Mouse (Mus musculus) neural tube, embryonic 12.5 days (tissue): ENCODE results near the gene Angpt4. TPM values are rescaled to one million over a fixed set of nuclear protein-coding genes. Genes with fewer than 3 reads are reported as not detected.

ENCODE experiments used
- ATAC-seq: fragments of 200-750 bp; cut with Nextera tagmentation; 2 replicates; pipeline ENCODE4 v1.8.0; 2017; ENCODE audit warnings: low read depth, mild to moderate bottlenecking, moderate TSS enrichment, moderate library complexity; ENCODE audit not compliant: low FRiP score
- H3K27ac ChIP-seq: fragments of 300-500 bp; sonication (generic); 2 replicates; pipeline ENCODE4 v1.5.1; 2016
- H3K27me3 ChIP-seq: fragments of 300-500 bp; sonication (generic); replicated peaks from 2 replicates; pipeline ENCODE4 v1.6.1; 2016; ENCODE audit warnings: mild to moderate bottlenecking
- H3K36me3 ChIP-seq: fragments of 300-500 bp; sonication (generic); 2 replicates; pipeline ENCODE4 v1.6.1; 2016; ENCODE audit warnings: mild to moderate bottlenecking
- H3K4me1 ChIP-seq: fragments of 300-500 bp; sonication (generic); 2 replicates; pipeline ENCODE4 v1.6.1; 2016
- H3K4me2 ChIP-seq: fragments of 300-500 bp; sonication (generic); replicated peaks from 2 replicates; pipeline ENCODE4 v1.6.1; 2016; ENCODE audit warnings: mild to moderate bottlenecking
- H3K4me3 ChIP-seq: fragments of 300-500 bp; sonication (generic); 2 replicates; pipeline ENCODE4 v1.5.1; 2016
- H3K9ac ChIP-seq: fragments of 300-500 bp; sonication (generic); 2 replicates; pipeline ENCODE4 v1.6.1; 2016; ENCODE audit warnings: mild to moderate bottlenecking
- H3K9me3 ChIP-seq: fragments of 300-500 bp; sonication (generic); 2 replicates; pipeline ENCODE4 v1.6.1; 2016; ENCODE audit warnings: mild to moderate bottlenecking
- WGBS: fragments of 180-500 bp; shearing (Covaris S2); methylation state at CpG from one replicate; pipeline ENCODE4 v1.1.7; 2016; 5-methylcytosine and 5-hydroxymethylcytosine counted together
- polyA plus RNA-seq: library from polyadenylated mRNA; unstranded; fragments of >200 nt; fragmentation: Nextera tagmentation; extraction: Ambion mirVana; gene quantifications from 2 replicates; pipeline ENCODE4 v1.2.1, GENCODE M21; 2016

Gene Angpt4
- 0.39 and 0.84 TPM in 2 replicates for polyA plus RNA-seq

GRCm38 (mm10) chr2:151910919-151911500 lies at the start of gene Angpt4:
TSS of gene Angpt4 (plus strand) at chr2:151911210.
- peaks cover 14% of the 10 kb centered on the region for H3K4me1 ChIP-seq
- ATAC-seq, result no peak
- no peaks in the 10 kb centered on the region for H3K9me3 ChIP-seq
- no peak within 1 kb of the TSS for H3K4me3 ChIP-seq
- no peak within 1 kb of the TSS for H3K4me2 ChIP-seq
- no peak within 1 kb of the TSS for H3K9ac ChIP-seq
- no peak within 1 kb of the TSS for H3K27ac ChIP-seq
- no peaks in the 10 kb centered on the region for H3K27me3 ChIP-seq
- 69% methylated on average over 13 of the region's 13 CpGs for WGBS
- H3K36me3 ChIP-seq, result no peaks in the 10 kb centered on the region

- ATAC-seq, result no peak
- no peaks in the 10 kb centered on the region for H3K27me3 ChIP-seq
- 52% methylated on average over 5 of the region's 5 CpGs for WGBS
- no peak overlapping the region for H3K4me2 ChIP-seq
- no peak overlapping the region for H3K9ac ChIP-seq
- no peak overlapping the region for H3K27ac ChIP-seq
- no peaks in the 10 kb centered on the region for H3K4me1 ChIP-seq
- no peaks in the 10 kb centered on the region for H3K36me3 ChIP-seq
- H3K4me3 ChIP-seq, result no peak overlapping the region
- no peaks in the 10 kb centered on the region for H3K9me3 ChIP-seq
Measured at GRCm38 (mm10) chr2:151862257-151862810, 48.7 kb upstream of the Angpt4 start.

GRCm38 (mm10) chr2:151864941-151865340 lies 46.1 kb upstream of the Angpt4 start:
- H3K4me3 ChIP-seq, result no peak overlapping the region
- WGBS, result 91% methylated on average over 6 of the region's 6 CpGs
- no peak for ATAC-seq
- H3K9me3 ChIP-seq, result no peaks in the 10 kb centered on the region
- no peak overlapping the region for H3K27ac ChIP-seq
- H3K4me2 ChIP-seq, result no peak overlapping the region
- H3K36me3 ChIP-seq, result no peaks in the 10 kb centered on the region
- no peaks in the 10 kb centered on the region for H3K27me3 ChIP-seq
- no peak overlapping the region for H3K9ac ChIP-seq
- H3K4me1 ChIP-seq, result no peaks in the 10 kb centered on the region

DNA sequence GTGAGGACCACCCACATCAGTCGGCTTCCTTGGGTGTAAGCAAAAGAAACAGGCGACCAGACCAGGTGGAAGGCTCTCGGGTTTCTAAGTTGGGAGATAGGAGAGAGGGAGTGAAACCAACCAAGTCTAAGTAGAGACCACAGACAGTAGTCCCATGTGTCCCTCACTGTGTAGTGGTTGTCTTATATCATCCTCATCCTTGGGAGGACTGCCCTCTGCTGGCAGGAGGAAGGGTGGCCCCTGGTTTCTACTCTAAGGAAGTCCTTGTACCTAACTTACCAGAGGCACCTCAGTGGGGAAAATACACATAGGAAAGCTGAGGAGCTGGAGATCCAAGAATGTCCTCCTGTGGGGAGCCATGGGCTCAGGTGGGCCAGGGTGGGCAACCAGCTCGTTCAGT lies 44.5 kb upstream of the Angpt4 start:
- Histone ChIP-seq H3K27ac (no peak overlapping the region), H3K9me3 (no peaks in the 10 kb centered on the region), H3K4me1 (no peaks in the 10 kb centered on the region), H3K36me3 (no peaks in the 10 kb centered on the region), H3K27me3 (no peaks in the 10 kb centered on the region), H3K4me3 (no peak overlapping the region), H3K4me2 (no peak overlapping the region), H3K9ac (no peak overlapping the region)
- WGBS, result 38% methylated on average over 4 of the region's 4 CpGs
- ATAC-seq, result peak; percentile 70

GRCm38 (mm10) chr2:151868196-151868595 lies 42.8 kb upstream of the Angpt4 start:
- no peaks in the 10 kb centered on the region for H3K4me1 ChIP-seq
- no peaks in the 10 kb centered on the region for H3K9me3 ChIP-seq
- H3K27ac ChIP-seq, result no peak overlapping the region
- no peak for ATAC-seq
- no peak overlapping the region for H3K4me2 ChIP-seq
- H3K9ac ChIP-seq, result no peak overlapping the region
- no peaks in the 10 kb centered on the region for H3K36me3 ChIP-seq
- 0 out of 2 replicates have a peak, but pooled peaks cover 3% of the 10 kb centered on the region for H3K27me3 ChIP-seq
- WGBS, result 90% methylated on average over 8 of the region's 8 CpGs
- no peak overlapping the region for H3K4me3 ChIP-seq

DNA sequence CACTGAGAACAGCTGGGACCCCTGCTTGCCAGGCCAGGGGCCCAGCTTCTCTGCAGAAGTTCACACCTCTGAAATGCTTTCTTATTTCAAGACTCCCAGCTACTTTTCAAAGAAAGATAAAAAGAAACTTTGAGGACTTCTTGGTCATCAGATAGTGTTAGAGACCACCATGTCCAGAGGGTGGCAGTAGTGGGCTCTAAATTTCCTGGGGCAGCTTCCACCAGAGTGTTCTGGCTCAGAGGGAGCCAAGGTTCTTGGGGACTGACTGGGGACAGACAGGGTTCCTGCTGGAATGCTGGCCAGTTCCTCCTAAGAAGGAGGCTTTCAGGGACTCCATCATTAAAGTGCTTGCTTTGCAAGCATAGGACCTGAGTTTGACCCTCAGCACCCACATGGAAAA lies 36.5 kb upstream of the Angpt4 start:
- H3K27ac ChIP-seq, result no peak overlapping the region
- H3K4me1 ChIP-seq, result no peaks in the 10 kb centered on the region
- 0 out of 2 replicates have a peak, but pooled peaks cover 3% of the 10 kb centered on the region for H3K27me3 ChIP-seq

GRCm38 (mm10) chr2:151876012-151876485 lies 35.0 kb upstream of the Angpt4 start:
- Histone ChIP-seq H3K9me3 (no peaks in the 10 kb centered on the region), H3K27ac (no peak overlapping the region), H3K4me2 (no peak overlapping the region), H3K27me3 (0 out of 2 replicates have a peak, but pooled peaks cover 3% of the 10 kb centered on the region), H3K4me3 (no peak overlapping the region), H3K9ac (no peak overlapping the region), H3K4me1 (no peaks in the 10 kb centered on the region), H3K36me3 (no peaks in the 10 kb centered on the region)
- WGBS, result 15% methylated on average over 8 of the region's 8 CpGs
- peak; percentile 58 for ATAC-seq

More for the DNA sequence above, 36.5 kb upstream of the Angpt4 start:
- Histone ChIP-seq H3K36me3 (no peaks in the 10 kb centered on the region), H3K9me3 (no peaks in the 10 kb centered on the region), H3K9ac (no peak overlapping the region), H3K4me3 (no peak overlapping the region), H3K4me2 (no peak overlapping the region)
- no peak for ATAC-seq

DNA sequence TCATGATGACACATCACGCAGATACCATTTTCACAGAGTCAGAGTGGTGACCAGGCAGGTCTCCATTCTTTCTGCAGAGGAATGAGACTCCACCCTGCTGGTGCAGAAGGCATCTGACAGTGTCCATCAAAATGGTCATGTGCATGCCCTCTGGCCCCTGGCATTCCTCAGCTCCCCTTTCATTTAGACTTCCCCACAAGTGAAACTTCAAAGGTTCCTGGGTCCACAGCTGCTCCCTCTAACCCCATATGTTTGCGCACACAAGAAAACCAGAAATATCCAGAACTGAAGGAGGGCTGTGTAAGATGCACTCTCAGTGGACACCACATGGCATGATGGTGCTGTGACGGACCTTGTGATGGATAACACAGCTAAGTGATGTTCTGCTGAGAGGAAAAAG lies 32.4 kb upstream of the Angpt4 start:
- Histone ChIP-seq H3K4me1 (no peaks in the 10 kb centered on the region), H3K9me3 (no peaks in the 10 kb centered on the region), H3K27me3 (no peaks in the 10 kb centered on the region), H3K36me3 (no peaks in the 10 kb centered on the region), H3K27ac (no peak overlapping the region), H3K4me3 (no peak overlapping the region), H3K4me2 (no peak overlapping the region), H3K9ac (no peak overlapping the region)
- WGBS, result 82% methylated on average over 3 of the region's 3 CpGs
- no peak for ATAC-seq

GRCm38 (mm10) chr2:151879760-151880159 lies 31.2 kb upstream of the Angpt4 start:
- H3K27ac ChIP-seq, result no peak overlapping the region
- no peak overlapping the region for H3K4me3 ChIP-seq
- H3K4me1 ChIP-seq, result no peaks in the 10 kb centered on the region
- H3K9ac ChIP-seq, result no peak overlapping the region
- WGBS, result 55% methylated on average over 2 of the region's 2 CpGs
- no peaks in the 10 kb centered on the region for H3K36me3 ChIP-seq
- H3K27me3 ChIP-seq, result no peaks in the 10 kb centered on the region
- no peaks in the 10 kb centered on the region for H3K9me3 ChIP-seq
- H3K4me2 ChIP-seq, result no peak overlapping the region
- ATAC-seq, result no peak

DNA sequence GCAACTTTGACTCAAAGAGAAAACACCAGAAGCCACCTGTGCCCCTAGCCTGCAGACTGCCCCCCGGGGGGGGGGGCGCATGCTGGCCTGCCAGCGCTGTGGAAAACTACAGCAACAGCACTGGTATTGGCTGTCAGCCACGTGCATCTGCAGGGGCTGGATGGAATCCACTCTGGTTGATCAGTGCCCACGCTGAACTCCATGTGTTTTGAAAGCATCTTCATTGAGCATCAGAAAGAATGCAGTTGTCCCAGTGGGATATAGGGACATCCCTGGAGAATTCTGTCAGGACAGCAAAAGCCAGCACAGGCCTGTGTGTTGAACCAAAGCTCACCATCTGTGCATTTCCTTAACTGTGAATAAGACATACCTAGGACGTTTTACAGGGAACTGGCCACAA lies 20.0 kb upstream of the Angpt4 start:
- Histone ChIP-seq H3K4me3 (no peak overlapping the region), H3K27me3 (no peaks in the 10 kb centered on the region), H3K9ac (no peak overlapping the region), H3K9me3 (no peaks in the 10 kb centered on the region), H3K4me2 (no peak overlapping the region), H3K4me1 (peaks cover 3% of the 10 kb centered on the region; the same call in 1 of the 2 replicates), H3K27ac (no peak overlapping the region), H3K36me3 (no peaks in the 10 kb centered on the region)
- ATAC-seq, result no peak
- WGBS, result 55% methylated on average over 6 of the region's 6 CpGs

DNA sequence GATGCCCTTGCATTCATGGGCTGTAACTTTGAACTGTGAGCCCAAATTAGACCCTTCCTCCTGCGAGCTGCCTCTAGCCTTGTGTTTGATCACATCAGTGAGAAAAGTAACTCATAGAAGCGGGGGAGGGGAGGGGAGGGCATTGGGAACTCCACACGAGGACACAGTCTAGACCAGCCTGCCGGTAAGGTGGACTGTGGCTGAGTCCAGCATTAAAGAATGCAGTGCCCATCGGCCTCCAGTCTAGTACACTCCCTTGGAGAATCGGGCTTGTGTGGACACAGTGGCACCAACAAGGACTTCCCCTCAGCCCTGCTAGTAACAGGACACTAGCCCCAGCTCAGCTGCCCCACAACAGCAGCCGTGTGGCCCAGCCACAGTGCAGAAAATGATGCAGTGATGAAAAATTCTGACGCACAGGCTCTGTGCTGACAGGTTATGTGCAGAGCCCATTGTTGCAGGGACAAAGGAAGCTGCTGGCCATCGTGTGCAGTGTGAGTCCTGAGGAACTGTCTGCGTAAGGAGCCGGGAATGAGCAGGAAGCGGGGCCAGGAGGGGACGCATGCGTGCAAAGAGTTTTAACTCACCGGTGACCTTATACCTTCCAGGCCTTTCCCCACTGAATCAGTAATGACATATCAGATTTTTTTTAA lies 17.8 kb upstream of the Angpt4 start:
- Histone ChIP-seq H3K9me3 (no peaks in the 10 kb centered on the region), H3K27ac (no peak overlapping the region), H3K4me3 (no peak overlapping the region), H3K9ac (no peak overlapping the region), H3K27me3 (no peaks in the 10 kb centered on the region), H3K4me2 (no peak overlapping the region), H3K36me3 (no peaks in the 10 kb centered on the region), H3K4me1 (peaks cover 3% of the 10 kb centered on the region; the same call in 1 of the 2 replicates)
- 51% methylated on average over 15 of the region's 15 CpGs for WGBS
- no peak for ATAC-seq

- H3K27me3 ChIP-seq, result no peaks in the 10 kb centered on the region
- H3K36me3 ChIP-seq, result no peaks in the 10 kb centered on the region
- no peak overlapping the region for H3K27ac ChIP-seq
- no peak overlapping the region for H3K9ac ChIP-seq
- peaks cover 3% of the 10 kb centered on the region; the same call in 1 of the 2 replicates for H3K4me1 ChIP-seq
- no peak overlapping the region for H3K4me3 ChIP-seq
- WGBS, result 73% methylated on average over 8 of the region's 8 CpGs
- H3K4me2 ChIP-seq, result no peak overlapping the region
- no peak for ATAC-seq
- H3K9me3 ChIP-seq, result no peaks in the 10 kb centered on the region
Measured at GRCm38 (mm10) chr2:151894209-151894980, 16.6 kb upstream of the Angpt4 start.
